Mouse (Mus musculus) E14TG2a.4 (cell line): ENCODE data around the gene Lmntd1.

Experiments
- CTCF ChIP-seq: conservative IDR thresholded peaks from 2 replicates; pipeline ENCODE4 v1.5.1; 2014; ENCODE audit warnings: low read length
- POU5F1 ChIP-seq: IDR thresholded peaks from 2 replicates; pipeline ENCODE4 v1.6.1; 2014; ENCODE audit warnings: low read length, borderline replicate concordance

- TF ChIP-seq POU5F1 (no peak), CTCF (no peak)
These were observed 1.6 kb upstream of the Lmntd1 start, which contains the start of gene Tuba3b for GRCm38 (mm10) chr6:145615666-145616210.
